ENCODE assay signal across 9 mouse cellular contexts in the genomic region with DNA sequence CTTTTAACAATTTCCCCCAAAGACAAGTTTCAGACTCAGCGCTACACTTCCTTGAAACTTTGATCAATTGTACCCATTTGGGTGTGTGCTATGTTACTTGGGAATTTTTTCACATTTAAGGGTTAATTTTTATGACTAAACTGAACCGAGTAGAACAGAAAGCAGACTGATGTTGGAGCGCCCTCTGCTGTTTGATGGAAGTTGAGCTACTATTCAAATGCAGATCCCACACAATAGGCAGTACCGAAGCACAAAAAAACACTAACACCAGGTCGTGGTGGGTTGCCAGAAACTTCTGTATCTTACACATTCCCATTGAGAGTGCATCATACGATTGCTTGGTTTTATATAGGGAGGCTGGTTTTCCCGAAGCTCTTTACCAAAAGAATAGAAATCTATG.
DNase-seq lines count a peak whose midpoint lies in the region; ATAC-seq and TF ChIP-seq lines count a peak whose summit lies in the region.
"Had no signal": no experiment of that assay in that cellular context is flagged by ENCODE, and none has a peak within 500 bp of the region (broad histone marks: within the 10 kb centered on the region; RNA-seq: fewer than 3 reads in every experiment).

No protein-coding gene starts in this region.

- H3K9me3 ChIP-seq in kidney, embryonic 14.5 days (ENCODE audit: control insufficient read depth, low read length) = no peaks in the 10 kb centered on the region
- H3K9me3 ChIP-seq in limb, embryonic 14.5 days (ENCODE audit: control insufficient read depth, low read length) = no peaks in the 10 kb centered on the region
- H3K9me3 ChIP-seq in neural tube, embryonic 11.5 days (ENCODE audit: control insufficient read depth, low read length) = no peaks in the 10 kb centered on the region
- H3K9me3 ChIP-seq: embryonic facial prominence, embryonic 12.5 days had no signal

- H3K9ac ChIP-seq in kidney, embryonic 14.5 days (ENCODE audit: low read depth, low read length) = no peak overlapping the region
- H3K9ac ChIP-seq in limb, embryonic 14.5 days (ENCODE audit: low read depth, low read length, severe bottlenecking) = no peak overlapping the region
- no peak overlapping the region for H3K9ac ChIP-seq in neural tube, embryonic 11.5 days (ENCODE audit: low read length)
- H3K9ac ChIP-seq: embryonic facial prominence, embryonic 12.5 days had no signal

- peak; percentile 63 for DNase-seq in urinary bladder, postnatal 14 days (ENCODE audit: low spot score)
- DNase-seq in urinary bladder, postnatal 10 days (ENCODE audit: low spot score) = no peak
- peak; percentile 82 to 89 for DNase-seq in cerebellum, postnatal 14 days
- peak; percentile 69 to 89 for DNase-seq in frontal cortex, postnatal 36 days (ENCODE audit: low spot score in 2 of 2)
- DNase-seq in limb, embryonic 14.5 days (ENCODE audit: low spot score) = peak; percentile 87
- peak; percentile 79 for DNase-seq in neural tube, embryonic 11.5 days (ENCODE audit: low spot score)
- peak; percentile 60 for DNase-seq in urinary bladder, postnatal 25 days (ENCODE audit: low spot score)

- no peak overlapping the region for H3K27ac ChIP-seq in kidney, embryonic 14.5 days (ENCODE audit: low read depth, low read length)
- H3K27ac ChIP-seq in limb, embryonic 14.5 days (replicated peaks; ENCODE audit: low read depth, low read length) = no peak overlapping the region
- no peak overlapping the region for H3K27ac ChIP-seq in neural tube, embryonic 11.5 days (ENCODE audit: low read depth, low read length)
- H3K27ac ChIP-seq: embryonic facial prominence, embryonic 12.5 days had no signal

- H3K27me3 ChIP-seq in kidney, embryonic 14.5 days (ENCODE audit: control insufficient read depth, insufficient read depth, low read length) = no peaks in the 10 kb centered on the region
- H3K27me3 ChIP-seq in limb, embryonic 14.5 days (ENCODE audit: control insufficient read depth, insufficient read depth, low read length) = no peaks in the 10 kb centered on the region
- H3K27me3 ChIP-seq in neural tube, embryonic 11.5 days (ENCODE audit: control insufficient read depth, insufficient read depth, low read length) = no peaks in the 10 kb centered on the region
- H3K27me3 ChIP-seq: embryonic facial prominence, embryonic 12.5 days had no signal

- H3K4me1 ChIP-seq in kidney, embryonic 14.5 days (ENCODE audit: control insufficient read depth, insufficient read depth, low read length) = no peaks in the 10 kb centered on the region
- H3K4me1 ChIP-seq in limb, embryonic 14.5 days (ENCODE audit: control insufficient read depth, insufficient read depth, low read length) = no peaks in the 10 kb centered on the region
- H3K4me1 ChIP-seq in neural tube, embryonic 11.5 days (ENCODE audit: control insufficient read depth, insufficient read depth, low read length) = no peaks in the 10 kb centered on the region
- H3K4me1 ChIP-seq: embryonic facial prominence, embryonic 12.5 days had no signal

- no peak for TF ChIP-seq POLR2A in limb, embryonic 14.5 days (IDR thresholded peaks at IDR 0.05; ENCODE audit: borderline replicate concordance, extremely low read depth, insufficient read depth, insufficient read length)

- H3K4me2 ChIP-seq in kidney, embryonic 14.5 days (replicated peaks; ENCODE audit: low read depth, low read length) = no peak overlapping the region
- H3K4me2 ChIP-seq in limb, embryonic 14.5 days (replicated peaks; ENCODE audit: low read depth, low read length, severe bottlenecking) = no peak overlapping the region
- H3K4me2 ChIP-seq in neural tube, embryonic 11.5 days (ENCODE audit: low read depth) = no peak overlapping the region; the same call in 1 of the 2 replicates
- H3K4me2 ChIP-seq: embryonic facial prominence, embryonic 12.5 days had no signal

- H3K4me3 ChIP-seq in kidney, embryonic 14.5 days (ENCODE audit: low read length) = no peak overlapping the region
- no peak overlapping the region for H3K4me3 ChIP-seq in limb, embryonic 14.5 days (replicated peaks; ENCODE audit: low read length)
- H3K4me3 ChIP-seq in neural tube, embryonic 11.5 days (ENCODE audit: low read depth, low read length) = no peak overlapping the region
- H3K4me3 ChIP-seq: embryonic facial prominence, embryonic 12.5 days had no signal

- peak; percentile 84; the same call in 1 of the 2 replicates for ATAC-seq in kidney, embryonic 14.5 days (ENCODE audit: low FRiP score, low TSS enrichment)
- peak; percentile 47; the same call in 1 of the 2 replicates for ATAC-seq in limb, embryonic 14.5 days (ENCODE audit: low FRiP score, low read depth)
- ATAC-seq in neural tube, embryonic 11.5 days (ENCODE audit: insufficient read depth, low FRiP score, low TSS enrichment) = peak; percentile 88

- no peaks in the 10 kb centered on the region for H3K36me3 ChIP-seq in kidney, embryonic 14.5 days (ENCODE audit: control insufficient read depth, insufficient read depth, low read length)
- no peaks in the 10 kb centered on the region for H3K36me3 ChIP-seq in limb, embryonic 14.5 days (ENCODE audit: control insufficient read depth, insufficient read depth, low read length)
- no peaks in the 10 kb centered on the region for H3K36me3 ChIP-seq in neural tube, embryonic 11.5 days (ENCODE audit: control insufficient read depth, insufficient read depth, low read length)
- H3K36me3 ChIP-seq: embryonic facial prominence, embryonic 12.5 days had no signal

- 13% methylated on average over 7 of the region's 7 CpGs for WGBS in kidney, embryonic 14.5 days
- WGBS in limb, embryonic 14.5 days = 10% methylated on average over 7 of the region's 7 CpGs
- WGBS in neural tube, embryonic 11.5 days = 8% methylated on average over 7 of the region's 7 CpGs
